8 mouse cellular contexts compared by ENCODE assay signal in genomic region chr13:78181071-78181929, GRCm38 (mm10). TPM values are rescaled to one million over a fixed set of nuclear protein-coding genes. Genes with fewer than 3 reads are reported as not detected.
DNase-seq lines count a peak whose midpoint lies in the region; ATAC-seq and TF ChIP-seq lines count a peak whose summit lies in the region.

No protein-coding gene starts in this region.

- H3K9me3 ChIP-seq in forebrain, postnatal 0 days (ENCODE audit: low read length): no peaks in the 10 kb centered on the region
- no peaks in the 10 kb centered on the region for H3K9me3 ChIP-seq in midbrain, embryonic 13.5 days

- no peak for TF ChIP-seq CTCF in forebrain, postnatal 0 days (IDR thresholded peaks at IDR 0.05; ENCODE audit: low read depth)

- no peaks in the 10 kb centered on the region for H3K36me3 ChIP-seq in forebrain, postnatal 0 days (ENCODE audit: insufficient read depth)
- H3K36me3 ChIP-seq in midbrain, embryonic 13.5 days: no peaks in the 10 kb centered on the region

- 0 out of 2 replicates have a peak, but pooled peaks cover 5% of the 10 kb centered on the region for H3K4me1 ChIP-seq in forebrain, postnatal 0 days (ENCODE audit: insufficient read depth)
- H3K4me1 ChIP-seq in midbrain, embryonic 13.5 days (replicated peaks): peaks cover 59% of the 10 kb centered on the region

- intact Hi-C loops in gastrocnemius, postnatal 14 days (cut with DNase I; ENCODE audit: low total_unique reads): loop anchor here (10.0 kb wide), 1 partner anchor 316 kb away; no protein-coding TSS in a partner anchor

- H3K4me2 ChIP-seq in forebrain, postnatal 0 days (ENCODE audit: low read depth): peak overlapping the region; percentile 56
- H3K4me2 ChIP-seq in midbrain, embryonic 13.5 days (replicated peaks): peak overlapping the region; percentile 57

- H3K27me3 ChIP-seq in forebrain, postnatal 0 days (ENCODE audit: insufficient read depth, low read length): peaks cover 4% of the 10 kb centered on the region; the same call in 1 of the 2 replicates
- H3K27me3 ChIP-seq in midbrain, embryonic 13.5 days: peaks cover 47% of the 10 kb centered on the region

- ATAC-seq in forebrain, postnatal 0 days: peak; percentile 44
- ATAC-seq in midbrain, embryonic 13.5 days: peak; percentile 25

- H3K4me3 ChIP-seq in forebrain, postnatal 0 days (ENCODE audit: low read depth, low read length): peak overlapping the region; percentile 38
- H3K4me3 ChIP-seq in midbrain, embryonic 13.5 days (replicated peaks): peak overlapping the region; percentile 43

- DNase-seq in layer of hippocampus, postnatal 10 days (ENCODE audit: low spot score in 2 of 2): peak; percentile 47 to 55
- no peak for DNase-seq in layer of hippocampus, adult 11-12 months (ENCODE audit: low spot score)
- peak; percentile 65 for DNase-seq in cerebellum, postnatal 14 days
- DNase-seq in forebrain, postnatal 0 days: peak; percentile 81
- DNase-seq in urinary bladder, postnatal 10 days (ENCODE audit: low spot score): no peak
- no peak for DNase-seq in gastrocnemius, postnatal 14 days
- DNase-seq in thymus, postnatal 25 days: no peak

- 2% methylated on average over 44 of the region's 44 CpGs for WGBS in forebrain, postnatal 0 days
- WGBS in midbrain, embryonic 13.5 days: under 1% methylated on average over 44 of the region's 44 CpGs

- H3K27ac ChIP-seq in forebrain, postnatal 0 days (ENCODE audit: low read depth, low read length): peak overlapping the region; percentile 86
- H3K27ac ChIP-seq in midbrain, embryonic 13.5 days: peak overlapping the region; percentile 92

- peak overlapping the region; percentile 55 for H3K9ac ChIP-seq in forebrain, postnatal 0 days
- H3K9ac ChIP-seq in midbrain, embryonic 13.5 days (replicated peaks): peak overlapping the region; percentile 64

RNA-seq across cellular contexts. Expression of gene Nr2f1, which starts 18.3 kb away (rescaled TPM):
- 100 to 1,000 TPM; 108 to 121 TPM for total RNA-seq in layer of hippocampus, postnatal 10 days (2021)
- total RNA-seq in forebrain, postnatal 0 days (2014; rRNA removed): 161 and 250 TPM in 2 replicates
- 72.9 and 89.1 TPM in 2 replicates for polyA plus RNA-seq in forebrain, postnatal 0 days (2015; fragmentation: Nextera tagmentation; extraction: Ambion mirVana)
- 76.9 and 83.2 TPM in 2 replicates for polyA plus RNA-seq in midbrain, embryonic 13.5 days (2015; fragmentation: Nextera tagmentation; extraction: Ambion mirVana)
- 1 to 10 TPM; 1.7 to 2.4 TPM for total RNA-seq in gastrocnemius, postnatal 14 days (2021)

Comparison
In these comparisons a context has a peak if more than half of its experiments do, and no peak if none do; other contexts are left out.
1. DNase-seq: peak in layer of hippocampus, postnatal 10 days (2 of 2), cerebellum, postnatal 14 days (2 of 2) and forebrain, postnatal 0 days (single experiment); none in layer of hippocampus, adult 11-12 months (single experiment), urinary bladder, postnatal 10 days (single experiment), gastrocnemius, postnatal 14 days (single experiment) and thymus, postnatal 25 days (single experiment).
2. RNA of gene Nr2f1, which starts 18.3 kb away (total RNA-seq): 161 to 250 TPM in forebrain, postnatal 0 days and 108 to 121 TPM in layer of hippocampus, postnatal 10 days; 1.7 to 2.4 TPM in gastrocnemius, postnatal 14 days; every median in the first group is over 10 times any median in the second.